8 mouse cellular contexts compared by ENCODE assay signal in genomic region chr4:81442078-81442981, GRCm38 (mm10). TPM values are rescaled to one million over a fixed set of nuclear protein-coding genes. Genes with fewer than 3 reads are reported as not detected.
DNase-seq lines count a peak whose midpoint lies in the region; ATAC-seq lines count a peak whose summit lies in the region.

TSS of gene Mpdz (minus strand) at chr4:81442815.

- no peaks in the 10 kb centered on the region for H3K9me3 ChIP-seq in hindbrain, embryonic 11.5 days (ENCODE audit: control insufficient read depth, low read length)
- no peaks in the 10 kb centered on the region for H3K9me3 ChIP-seq in lung, embryonic 16.5 days (ENCODE audit: control insufficient read depth, low read length)

- H3K27me3 ChIP-seq in hindbrain, embryonic 11.5 days (ENCODE audit: control insufficient read depth, insufficient read depth, low read length): no peaks in the 10 kb centered on the region; the same call in 1 of the 2 replicates
- no peaks in the 10 kb centered on the region for H3K27me3 ChIP-seq in lung, embryonic 16.5 days (ENCODE audit: control insufficient read depth, insufficient read depth, low read depth, low read length)

- WGBS in hindbrain, embryonic 11.5 days: under 1% methylated on average over 50 of the region's 97 CpGs
- WGBS in lung, embryonic 16.5 days: under 1% methylated on average over 82 of the region's 97 CpGs

- H3K4me1 ChIP-seq in hindbrain, embryonic 11.5 days (replicated peaks; ENCODE audit: control insufficient read depth, insufficient read depth, low read length): no peaks in the 10 kb centered on the region
- peaks cover 5% of the 10 kb centered on the region; the same call in 1 of the 2 replicates for H3K4me1 ChIP-seq in lung, embryonic 16.5 days (replicated peaks; ENCODE audit: control insufficient read depth, insufficient read depth, low read length)

- H3K4me2 ChIP-seq in hindbrain, embryonic 11.5 days (replicated peaks; ENCODE audit: low read depth, low read length): peak within 1 kb of the TSS; percentile 63
- peak within 1 kb of the TSS; percentile 78 for H3K4me2 ChIP-seq in lung, embryonic 16.5 days (ENCODE audit: low read depth, low read length)

- peak; percentile 29 for DNase-seq in R1 (ENCODE audit: low read depth, low spot score)
- peak; percentile 81 to 87 for DNase-seq in cerebellum, postnatal 25 days
- peak; percentile 49 to 66 for DNase-seq in frontal cortex, postnatal 36 days (ENCODE audit: low spot score in 2 of 2)
- DNase-seq in hindbrain, embryonic 11.5 days (ENCODE audit: low spot score): peak; percentile 86
- peak; percentile 36 to 52 for DNase-seq in layer of hippocampus, postnatal 14 days (ENCODE audit: low spot score in 2 of 2)
- DNase-seq in retina, postnatal 1 day: peak; percentile 83

- H3K4me3 ChIP-seq in hindbrain, embryonic 11.5 days (ENCODE audit: low read depth, low read length): peak within 1 kb of the TSS; percentile 87
- peak within 1 kb of the TSS; percentile 87 for H3K4me3 ChIP-seq in lung, embryonic 16.5 days (ENCODE audit: low read length)

- peak within 1 kb of the TSS; percentile 87 for H3K9ac ChIP-seq in hindbrain, embryonic 11.5 days (ENCODE audit: low read depth, low read length)
- peak within 1 kb of the TSS; percentile 96 for H3K9ac ChIP-seq in lung, embryonic 16.5 days (ENCODE audit: low read length)

- peak within 1 kb of the TSS; percentile 83 for H3K27ac ChIP-seq in hindbrain, embryonic 11.5 days (ENCODE audit: low read depth, low read length)
- H3K27ac ChIP-seq in lung, embryonic 16.5 days (ENCODE audit: low read length): peak within 1 kb of the TSS; percentile 90

- peak; percentile 96 for ATAC-seq in hindbrain, embryonic 11.5 days (ENCODE audit: low FRiP score)
- peak; percentile 96 for ATAC-seq in lung, embryonic 16.5 days (ENCODE audit: low read depth)
- ATAC-seq in erythroid progenitor cell, adult 5-6 weeks (replicated peaks; ENCODE audit: low FRiP score, poor library complexity, severe bottlenecking): no peak

- H3K36me3 ChIP-seq in hindbrain, embryonic 11.5 days (ENCODE audit: control insufficient read depth, insufficient read depth, low read length): no peaks in the 10 kb centered on the region
- no peaks in the 10 kb centered on the region for H3K36me3 ChIP-seq in lung, embryonic 16.5 days (ENCODE audit: control insufficient read depth, insufficient read depth, low read length)

RNA-seq across cellular contexts. Expression of gene Mpdz, which starts in this region (rescaled TPM):
- 43.0 and 45.3 TPM in 2 replicates for polyA plus RNA-seq in hindbrain, embryonic 11.5 days (2014; fragmentation: Nextera tagmentation; extraction: Ambion mirVana)
- total RNA-seq in layer of hippocampus, postnatal 14 days (2021): 10 to 100 TPM; 53.9 to 55.4 TPM
- polyA plus RNA-seq in lung, embryonic 16.5 days (2015; fragmentation: Nextera tagmentation; extraction: Ambion mirVana): 30.5 TPM in 2 replicates
- 0.36 TPM in 1 of 2 replicates, not detected in the other for total RNA-seq in erythroid progenitor cell, adult 5-6 weeks (2015; ENCODE audit: low replicate concordance)
- not detected in 2 replicates for total RNA-seq in erythroid progenitor cell, adult 5-6 weeks (2017; ENCODE audit: low replicate concordance)

Comparison
In these comparisons a context has a peak if more than half of its experiments do, and no peak if none do; other contexts are left out.
1. RNA of gene Mpdz (total RNA-seq): 53.9 to 55.4 TPM in layer of hippocampus, postnatal 14 days; 0.36 TPM in erythroid progenitor cell, adult 5-6 weeks; every median in the first group is over 10 times any median in the second.
2. DNase-seq: peak in every context shown above with its lines; median percentile 86 in hindbrain, embryonic 11.5 days; 84 in cerebellum, postnatal 25 days; 83 in retina, postnatal 1 day; 58 in frontal cortex, postnatal 36 days; 44 in layer of hippocampus, postnatal 14 days; 29 in R1.